Mouse (Mus musculus) CH12.LX (cell line): ENCODE measurements around the gene Hoxa13.

Experiments used
- NRF1 ChIP-seq: IDR thresholded peaks from 2 replicates; pipeline ENCODE4 v1.6.1; 2014; ENCODE audit warnings: low read depth, mild to moderate bottlenecking, inconsistent platforms, low read length, improper control_type of control experiment, moderate library complexity
- POLR2A ChIP-seq: IDR thresholded peaks from 2 replicates; pipeline ENCODE4 v1.6.1; 2011; ENCODE audit warnings: low read depth, mild to moderate bottlenecking, improper control_type of control experiment, low read length
- POLR2AphosphoS2 ChIP-seq: IDR thresholded peaks from 2 replicates; pipeline ENCODE4 v1.6.1; 2011; ENCODE audit warnings: low read depth, low read length, improper control_type of control experiment
- USF1 ChIP-seq: IDR thresholded peaks from 2 replicates; pipeline ENCODE4 v1.6.1; 2014; ENCODE audit warnings: low read depth, mild to moderate bottlenecking, inconsistent platforms, low read length, improper control_type of control experiment

DNA sequence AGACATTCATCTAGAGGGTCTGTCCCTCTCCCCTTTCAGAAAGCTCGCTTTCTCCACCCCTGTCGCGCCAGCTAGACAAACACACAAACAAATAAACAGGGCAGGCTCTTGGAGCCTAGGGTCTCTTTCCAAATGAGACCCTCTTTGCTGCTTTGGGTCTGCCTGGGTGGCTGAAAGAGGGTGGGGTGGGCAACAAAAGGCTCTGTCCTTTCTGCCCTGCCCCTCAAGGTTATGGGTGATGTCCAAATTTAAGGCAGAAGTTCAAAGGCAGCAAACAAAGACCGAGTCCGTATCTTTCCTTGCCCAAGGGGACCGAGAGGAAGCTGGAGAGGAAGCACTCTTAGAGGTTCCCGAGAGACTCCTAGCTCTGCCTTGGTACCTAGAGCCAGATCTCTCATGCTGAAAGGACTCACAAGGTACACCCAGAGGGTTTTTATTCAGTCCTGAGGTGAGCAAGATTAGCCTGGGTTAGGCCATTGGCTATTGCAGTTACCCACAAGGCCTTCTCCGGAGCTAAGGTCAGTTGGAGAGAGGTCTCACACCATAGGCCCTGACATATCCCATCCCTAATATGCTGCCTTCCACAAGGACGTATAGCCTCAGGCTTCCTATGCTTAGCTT, 19.6 kb downstream of the Hoxa13 start:
- TF ChIP-seq POLR2A (no peak), NRF1 (no peak), POLR2AphosphoS2 (no peak), USF1 (no peak)
